Mouse (Mus musculus): ENCODE results near the gene Vmn1r223. TPM values are rescaled to one million over a fixed set of nuclear protein-coding genes. Genes with fewer than 3 reads are reported as not detected.

Gene Vmn1r223
- not detected for polyA plus RNA-seq (2015; fragmentation: Illumina TruSeq; extraction: RNeasy Lipid Tissue Mini Kit (QIAGEN cat#74804); ENCODE audit: insufficient read depth, low read depth, low replicate concordance)

GRCm38 (mm10) chr13:23246834-23247233 is at the start of gene Vmn1r223:
Vmn1r223 (plus strand) TSS chr13:23247134.

DNA sequence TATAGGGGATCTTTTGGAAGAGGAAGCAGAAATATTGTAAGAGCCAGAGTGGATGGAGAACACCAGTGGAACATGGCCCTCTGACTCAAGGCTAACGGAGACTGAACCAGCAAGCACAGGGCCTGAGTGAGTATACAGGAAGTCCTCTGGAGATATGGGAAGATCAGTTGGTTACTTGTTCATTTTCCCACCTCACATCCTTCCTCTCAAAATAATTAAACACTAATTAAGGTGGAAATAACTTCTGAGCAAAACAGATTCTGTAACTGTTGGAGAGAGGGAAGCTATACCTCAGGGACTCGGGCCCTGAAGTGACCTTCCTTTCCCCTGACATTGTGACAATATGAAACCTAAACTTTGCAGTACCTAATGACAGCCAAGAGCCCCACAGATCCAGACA is 33.1 kb upstream of the Vmn1r223 start, which contains the start of gene Vmn1r221:
Vmn1r221 (plus strand) TSS at position 301 of the 400 bp plus-strand sequence.

DNA sequence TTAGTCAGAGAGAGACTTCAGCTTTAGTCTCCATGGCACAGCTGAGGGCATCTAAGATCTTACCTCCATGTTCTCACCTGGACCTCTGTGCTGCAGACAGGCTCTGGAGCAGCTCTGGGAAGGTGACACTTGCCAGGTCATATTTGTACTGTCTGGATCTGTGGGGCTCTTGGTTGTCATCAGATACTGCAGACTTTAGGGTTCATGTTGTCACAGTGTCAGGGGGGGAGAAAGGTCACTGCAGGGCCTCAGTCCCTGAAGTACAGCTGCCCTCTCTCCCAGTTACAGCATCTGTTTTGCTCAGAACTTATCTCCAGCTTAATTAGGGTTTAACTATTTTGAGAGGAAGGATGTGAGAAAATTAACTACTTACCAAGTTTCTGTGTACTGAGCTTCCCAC is 11.1 kb upstream of the Vmn1r223 start, which contains the start of gene Vmn1r222:
Vmn1r222 (minus strand) TSS at position 101 of the 400 bp plus-strand sequence.

Other genes starting within 250 kb of the Vmn1r223 start
- gene Vmn1r213, start 239.5 kb upstream of the Vmn1r223 start, polyA plus RNA-seq (2015; fragmentation: Illumina TruSeq; extraction: RNeasy Lipid Tissue Mini Kit (QIAGEN cat#74804); ENCODE audit: insufficient read depth, low read depth, low replicate concordance) = not detected
- gene Vmn1r214, start 216.7 kb upstream of the Vmn1r223 start, polyA plus RNA-seq (2015; fragmentation: Illumina TruSeq; extraction: RNeasy Lipid Tissue Mini Kit (QIAGEN cat#74804); ENCODE audit: insufficient read depth, low read depth, low replicate concordance) = not detected
- not detected for gene Vmn1r215, start 179.1 kb upstream of the Vmn1r223 start, polyA plus RNA-seq (2015; fragmentation: Illumina TruSeq; extraction: RNeasy Lipid Tissue Mini Kit (QIAGEN cat#74804); ENCODE audit: insufficient read depth, low read depth, low replicate concordance)
- not detected for gene Vmn1r217, start 128.9 kb upstream of the Vmn1r223 start, polyA plus RNA-seq (2015; fragmentation: Illumina TruSeq; extraction: RNeasy Lipid Tissue Mini Kit (QIAGEN cat#74804); ENCODE audit: insufficient read depth, low read depth, low replicate concordance)
- gene Vmn1r218, start 114.0 kb upstream of the Vmn1r223 start, polyA plus RNA-seq (2015; fragmentation: Illumina TruSeq; extraction: RNeasy Lipid Tissue Mini Kit (QIAGEN cat#74804); ENCODE audit: insufficient read depth, low read depth, low replicate concordance) = not detected
- not detected for gene Vmn1r219, start 87.8 kb upstream of the Vmn1r223 start, polyA plus RNA-seq (2015; fragmentation: Illumina TruSeq; extraction: RNeasy Lipid Tissue Mini Kit (QIAGEN cat#74804); ENCODE audit: insufficient read depth, low read depth, low replicate concordance)
- not detected for gene Vmn1r220, start 59.2 kb upstream of the Vmn1r223 start, polyA plus RNA-seq (2015; fragmentation: Illumina TruSeq; extraction: RNeasy Lipid Tissue Mini Kit (QIAGEN cat#74804); ENCODE audit: insufficient read depth, low read depth, low replicate concordance)
- not detected for gene Vmn1r221, start 33.0 kb upstream of the Vmn1r223 start, polyA plus RNA-seq (2015; fragmentation: Illumina TruSeq; extraction: RNeasy Lipid Tissue Mini Kit (QIAGEN cat#74804); ENCODE audit: insufficient read depth, low read depth, low replicate concordance)
- gene Vmn1r222, start 11.2 kb upstream of the Vmn1r223 start, polyA plus RNA-seq (2015; fragmentation: Illumina TruSeq; extraction: RNeasy Lipid Tissue Mini Kit (QIAGEN cat#74804); ENCODE audit: insufficient read depth, low read depth, low replicate concordance) = not detected
- 3.7 TPM for gene Zfp322a, start 122.1 kb downstream of the Vmn1r223 start, polyA plus RNA-seq (2015; fragmentation: Illumina TruSeq; extraction: RNeasy Lipid Tissue Mini Kit (QIAGEN cat#74804); ENCODE audit: insufficient read depth, low read depth, low replicate concordance)
- 1.1 TPM for gene Abt1, start 176.7 kb downstream of the Vmn1r223 start, polyA plus RNA-seq (2015; fragmentation: Illumina TruSeq; extraction: RNeasy Lipid Tissue Mini Kit (QIAGEN cat#74804); ENCODE audit: insufficient read depth, low read depth, low replicate concordance)
- gene Btn1a1, start 218.8 kb downstream of the Vmn1r223 start, polyA plus RNA-seq (2015; fragmentation: Illumina TruSeq; extraction: RNeasy Lipid Tissue Mini Kit (QIAGEN cat#74804); ENCODE audit: insufficient read depth, low read depth, low replicate concordance) = not detected
- not detected for gene Btn2a2, start 241.7 kb downstream of the Vmn1r223 start, polyA plus RNA-seq (2015; fragmentation: Illumina TruSeq; extraction: RNeasy Lipid Tissue Mini Kit (QIAGEN cat#74804); ENCODE audit: insufficient read depth, low read depth, low replicate concordance)